Mouse (Mus musculus) heart, embryonic 13.5 days (tissue): ENCODE data around the gene Myh15. TPM values are rescaled to one million over a fixed set of nuclear protein-coding genes. Genes with fewer than 3 reads are reported as not detected.

Experiments
- polyA plus RNA-seq: library from polyadenylated mRNA; unstranded; fragments of >200 nt; fragmentation: Nextera tagmentation; extraction: Ambion mirVana; gene quantifications from 2 replicates; pipeline ENCODE4 v1.2.1, GENCODE M21; 2015

Myh15 gene
- polyA plus RNA-seq, 1 experiment from 2014 or later, result 0.03 TPM

Other genes starting within 250 kb of the Myh15 start
- not detected in 2 replicates for gene Retnlb, start 240.6 kb upstream of the Myh15 start, polyA plus RNA-seq
- not detected in 2 replicates for gene Retnla, start 214.9 kb upstream of the Myh15 start, polyA plus RNA-seq
- gene Retnlg, start 184.9 kb upstream of the Myh15 start, polyA plus RNA-seq, result not detected in 2 replicates
- gene Dzip3, start 63.3 kb upstream of the Myh15 start, polyA plus RNA-seq, result 17.8 and 18.3 TPM in 2 replicates
- gene Cip2a, start 63.3 kb upstream of the Myh15 start, polyA plus RNA-seq, result 20.4 and 21.4 TPM in 2 replicates